In the genomic region with DNA sequence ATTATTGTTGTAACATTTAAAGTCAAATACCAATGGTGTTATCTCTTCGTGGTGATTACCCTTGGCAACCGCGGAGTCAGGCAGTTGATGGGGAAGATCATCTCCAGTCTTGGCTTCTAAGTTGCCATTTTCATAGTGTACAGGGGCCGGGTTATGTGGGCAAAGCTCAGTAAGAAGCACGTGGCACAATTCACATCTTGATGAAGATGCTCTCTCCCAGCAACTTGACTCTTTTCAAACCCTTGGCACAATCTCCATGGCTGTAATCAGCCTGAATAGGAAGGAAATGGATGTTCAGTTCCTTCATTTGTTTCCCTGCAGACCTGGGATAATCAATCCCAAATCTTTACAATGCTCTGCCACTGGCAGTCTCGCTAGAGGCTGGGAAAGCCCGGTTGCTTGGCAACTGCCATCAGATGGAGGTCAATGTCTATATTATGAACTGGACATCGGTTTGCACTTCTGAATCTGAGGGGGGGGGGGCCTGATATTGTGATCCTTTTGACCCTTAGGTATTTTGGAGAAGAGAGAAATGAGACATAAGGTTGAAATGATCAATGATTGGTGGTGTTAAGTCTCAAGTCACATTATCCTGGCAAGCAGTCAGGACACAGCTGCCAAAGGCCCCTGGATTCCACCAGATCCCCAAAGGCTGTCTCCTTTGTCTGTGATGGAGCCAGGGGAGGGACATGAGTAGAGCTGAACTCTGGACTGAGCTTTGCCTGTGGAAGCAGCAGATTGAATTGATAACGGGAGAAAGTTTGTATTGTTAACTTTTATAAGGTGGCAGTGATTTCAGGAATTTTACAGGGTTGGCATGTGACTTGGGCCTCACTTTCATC, we compare ENCODE assay signal across 19 mouse cellular contexts. TPM values are rescaled to one million over a fixed set of nuclear protein-coding genes. Genes with fewer than 3 reads are reported as not detected.
DNase-seq lines count a peak whose midpoint lies in the region; ATAC-seq and TF ChIP-seq lines count a peak whose summit lies in the region.
"Had no signal": no experiment of that assay in that cellular context is flagged by ENCODE, and none has a peak within 500 bp of the region (broad histone marks: within the 10 kb centered on the region; RNA-seq: fewer than 3 reads in every experiment).

No protein-coding gene starts in this region.

- no peak overlapping the region for H3K9ac ChIP-seq in midbrain, embryonic 11.5 days (ENCODE audit: low read length)
- no peak overlapping the region for H3K9ac ChIP-seq in midbrain, embryonic 13.5 days (replicated peaks)
- H3K9ac ChIP-seq in hindbrain, embryonic 14.5 days: no peak overlapping the region
- H3K9ac ChIP-seq in midbrain, postnatal 0 days (replicated peaks; ENCODE audit: low read length, poor library complexity, severe bottlenecking): no peak overlapping the region

- ATAC-seq in midbrain, embryonic 11.5 days (ENCODE audit: low FRiP score): peak; percentile 56; the same call in 1 of the 2 replicates
- no peak for ATAC-seq in midbrain, embryonic 13.5 days
- peak; percentile 50 for ATAC-seq in hindbrain, embryonic 14.5 days (ENCODE audit: low FRiP score)
- ATAC-seq in midbrain, postnatal 0 days (ENCODE audit: low FRiP score): no peak

- no peaks in the 10 kb centered on the region; the same call in 1 of the 2 replicates for H3K27me3 ChIP-seq in midbrain, embryonic 11.5 days (ENCODE audit: control insufficient read depth, insufficient read depth, low read length)
- H3K27me3 ChIP-seq in midbrain, embryonic 13.5 days: peaks cover 45% of the 10 kb centered on the region
- H3K27me3 ChIP-seq in hindbrain, embryonic 14.5 days (ENCODE audit: control insufficient read depth, insufficient read depth, low read length): no peaks in the 10 kb centered on the region
- H3K27me3 ChIP-seq in midbrain, postnatal 0 days (ENCODE audit: insufficient read depth, low read length): 0 out of 2 replicates have a peak, but pooled peaks cover 5% of the 10 kb centered on the region
- no peaks in the 10 kb centered on the region for H3K27me3 ChIP-seq in heart, embryonic 10.5 days (ENCODE audit: insufficient read depth, poor library complexity, severe bottlenecking)
- H3K27me3 ChIP-seq: CH12.LX; megakaryocyte, embryonic 14.5 days had no signal

- DNase-seq in midbrain, embryonic 11.5 days (ENCODE audit: low spot score, missing footprints): no peak
- DNase-seq in hindbrain, embryonic 14.5 days (ENCODE audit: low spot score): no peak
- peak; percentile 10 for DNase-seq in midbrain, postnatal 0 days (ENCODE audit: low spot score)
- DNase-seq in thymus, postnatal 36 days: no peak
- no peak for DNase-seq in heart, embryonic 10.5 days (ENCODE audit: low spot score)
- DNase-seq in adrenal gland, adult (ENCODE audit: inconsistent age in 2 of 2, low spot score in 1 of 2): no peak
- DNase-seq: adrenal gland, postnatal 25 days; cerebellum, adult 11-12 months; cerebellum, postnatal 14 days; kidney, adult 8-10 months; kidney, postnatal 14 days; lung, adult 18-20 months; right cerebral cortex, adult 18-20 months had no signal

- no peak overlapping the region for H3K4me2 ChIP-seq in midbrain, embryonic 11.5 days
- no peak overlapping the region for H3K4me2 ChIP-seq in midbrain, embryonic 13.5 days (replicated peaks)
- H3K4me2 ChIP-seq in hindbrain, embryonic 14.5 days (replicated peaks): no peak overlapping the region
- H3K4me2 ChIP-seq in midbrain, postnatal 0 days (ENCODE audit: low read depth, low read length, poor library complexity, severe bottlenecking): no peak overlapping the region

- no peak overlapping the region for H3K27ac ChIP-seq in midbrain, embryonic 11.5 days (ENCODE audit: low read depth, low read length)
- H3K27ac ChIP-seq in midbrain, embryonic 13.5 days: no peak overlapping the region
- H3K27ac ChIP-seq in hindbrain, embryonic 14.5 days: no peak overlapping the region
- no peak overlapping the region for H3K27ac ChIP-seq in midbrain, postnatal 0 days (ENCODE audit: low read depth, low read length)
- H3K27ac ChIP-seq in heart, embryonic 10.5 days: no peak overlapping the region
- H3K27ac ChIP-seq: layer of hippocampus, adult 2 months had no signal

- no peak for TF ChIP-seq CTCF in midbrain, postnatal 0 days (IDR thresholded peaks at IDR 0.05)

- no peaks in the 10 kb centered on the region for H3K4me1 ChIP-seq in midbrain, embryonic 11.5 days (ENCODE audit: control insufficient read depth, insufficient read depth, low read length)
- H3K4me1 ChIP-seq in midbrain, embryonic 13.5 days (replicated peaks): peaks cover 17% of the 10 kb centered on the region
- H3K4me1 ChIP-seq in hindbrain, embryonic 14.5 days (replicated peaks; ENCODE audit: control insufficient read depth, insufficient read depth, low read length): no peaks in the 10 kb centered on the region
- no peaks in the 10 kb centered on the region for H3K4me1 ChIP-seq in midbrain, postnatal 0 days (ENCODE audit: insufficient read depth, low read length)
- no peaks in the 10 kb centered on the region for H3K4me1 ChIP-seq in heart, embryonic 10.5 days

- no peaks in the 10 kb centered on the region for H3K9me3 ChIP-seq in midbrain, embryonic 11.5 days (ENCODE audit: control insufficient read depth, low read length)
- no peaks in the 10 kb centered on the region for H3K9me3 ChIP-seq in midbrain, embryonic 13.5 days
- no peaks in the 10 kb centered on the region for H3K9me3 ChIP-seq in hindbrain, embryonic 14.5 days (ENCODE audit: control insufficient read depth, low read length)
- no peaks in the 10 kb centered on the region for H3K9me3 ChIP-seq in midbrain, postnatal 0 days (ENCODE audit: low read length)
- H3K9me3 ChIP-seq in heart, embryonic 10.5 days: no peaks in the 10 kb centered on the region
- H3K9me3 ChIP-seq: megakaryocyte, embryonic 14.5 days had no signal

- WGBS in midbrain, embryonic 11.5 days: 56% methylated on average over 9 of the region's 9 CpGs
- WGBS in midbrain, embryonic 13.5 days: 51% methylated on average over 9 of the region's 9 CpGs
- WGBS in hindbrain, embryonic 14.5 days: 29% methylated on average over 9 of the region's 9 CpGs
- 41% methylated on average over 9 of the region's 9 CpGs for WGBS in midbrain, postnatal 0 days
- WGBS in heart, embryonic 10.5 days: 78% methylated on average over 9 of the region's 9 CpGs

- H3K36me3 ChIP-seq in midbrain, embryonic 11.5 days (ENCODE audit: control insufficient read depth, insufficient read depth, low read length): no peaks in the 10 kb centered on the region
- no peaks in the 10 kb centered on the region for H3K36me3 ChIP-seq in midbrain, embryonic 13.5 days
- no peaks in the 10 kb centered on the region for H3K36me3 ChIP-seq in hindbrain, embryonic 14.5 days (replicated peaks; ENCODE audit: control insufficient read depth, insufficient read depth)
- H3K36me3 ChIP-seq in midbrain, postnatal 0 days (ENCODE audit: insufficient read depth, low read length): no peaks in the 10 kb centered on the region
- H3K36me3 ChIP-seq in heart, embryonic 10.5 days: no peaks in the 10 kb centered on the region

- H3K4me3 ChIP-seq in midbrain, embryonic 11.5 days (ENCODE audit: low read depth, low read length): no peak overlapping the region
- H3K4me3 ChIP-seq in midbrain, embryonic 13.5 days (replicated peaks): no peak overlapping the region
- H3K4me3 ChIP-seq in hindbrain, embryonic 14.5 days (replicated peaks; ENCODE audit: low read length): no peak overlapping the region
- no peak overlapping the region for H3K4me3 ChIP-seq in midbrain, postnatal 0 days (ENCODE audit: low read depth, low read length)
- H3K4me3 ChIP-seq in heart, embryonic 10.5 days: no peak overlapping the region
- H3K4me3 ChIP-seq: erythroblast, embryonic 14.5 days; layer of hippocampus, adult 2 months; myocyte had no signal

RNA-seq across cellular contexts. Expression of gene Pex3, which starts 18.0 kb away (rescaled TPM):
- 27.0 and 28.2 TPM in 2 replicates for polyA plus RNA-seq in midbrain, embryonic 11.5 days (2014; fragmentation: Nextera tagmentation; extraction: Ambion mirVana)
- 23.3 and 27.7 TPM in 2 replicates for polyA plus RNA-seq in midbrain, embryonic 13.5 days (2015; fragmentation: Nextera tagmentation; extraction: Ambion mirVana)
- polyA plus RNA-seq in hindbrain, embryonic 14.5 days (2014; fragmentation: Nextera tagmentation; extraction: Ambion mirVana): 30.8 and 32.1 TPM in 2 replicates
- total RNA-seq in midbrain, postnatal 0 days (2014; rRNA removed): 27.7 and 39.7 TPM in 2 replicates
- polyA plus RNA-seq in midbrain, postnatal 0 days (2015; fragmentation: Nextera tagmentation; extraction: Ambion mirVana): 32.6 and 35.5 TPM in 2 replicates
- polyA plus RNA-seq in heart, embryonic 10.5 days (2016; fragmentation: Nextera tagmentation; extraction: Ambion mirVana): 17.5 and 18.7 TPM in 2 replicates

RNA-seq across cellular contexts. Expression of gene Adat2, which starts 18.2 kb away (rescaled TPM):
- polyA plus RNA-seq in midbrain, embryonic 11.5 days (2014; fragmentation: Nextera tagmentation; extraction: Ambion mirVana): 3.1 and 4.9 TPM in 2 replicates
- 2.4 and 2.6 TPM in 2 replicates for polyA plus RNA-seq in midbrain, embryonic 13.5 days (2015; fragmentation: Nextera tagmentation; extraction: Ambion mirVana)
- 2.3 and 2.5 TPM in 2 replicates for polyA plus RNA-seq in hindbrain, embryonic 14.5 days (2014; fragmentation: Nextera tagmentation; extraction: Ambion mirVana)
- 2.0 and 2.7 TPM in 2 replicates for total RNA-seq in midbrain, postnatal 0 days (2014; rRNA removed)
- polyA plus RNA-seq in midbrain, postnatal 0 days (2015; fragmentation: Nextera tagmentation; extraction: Ambion mirVana): 1.9 TPM in 2 replicates
- 3.8 and 4.7 TPM in 2 replicates for polyA plus RNA-seq in heart, embryonic 10.5 days (2016; fragmentation: Nextera tagmentation; extraction: Ambion mirVana)

Comparison
In these comparisons a context has a peak if more than half of its experiments do, and no peak if none do; other contexts are left out.
1. ATAC-seq: peak in midbrain, embryonic 11.5 days (single experiment) and hindbrain, embryonic 14.5 days (single experiment); none in midbrain, embryonic 13.5 days (single experiment) and midbrain, postnatal 0 days (single experiment).